Mouse (Mus musculus): Measurements from ENCODE around the gene Pde4d. TPM values are rescaled to one million over a fixed set of nuclear protein-coding genes. Genes with fewer than 3 reads are reported as not detected.

The Pde4d gene
- polyA plus RNA-seq, 1 experiment = 15.1 TPM

GRCm38 (mm10) chr13:109926277-109926920 lies 1476.7 kb downstream of the Pde4d start:
- Histone ChIP-seq H3K79me3 (ENCODE audit: low read depth) (peaks cover 8% of the 10 kb centered on the region), H3K27me3 (ENCODE audit: control insufficient read depth, insufficient read depth, insufficient read length) (no peaks in the 10 kb centered on the region), H3K4me3 (ENCODE audit: insufficient read depth, poor library complexity, severe bottlenecking) (no peak overlapping the region), H3K36me3 (ENCODE audit: control insufficient read depth, insufficient read depth) (no peaks in the 10 kb centered on the region), H3ac (ENCODE audit: control insufficient read depth, insufficient read length, low read depth) (no peak overlapping the region), H3K79me2 (ENCODE audit: control insufficient read depth, insufficient read depth) (peaks cover 10% of the 10 kb centered on the region)
- TF ChIP-seq CEBPB (IDR thresholded peaks at IDR 0.05; ENCODE audit: low read depth) (no peak), MYOG (IDR thresholded peaks at IDR 0.05; ENCODE audit: control insufficient read depth, extremely low read depth, insufficient read length) (no peak), MAX (IDR thresholded peaks at IDR 0.05) (no peak), FOSL1 (IDR thresholded peaks at IDR 0.05; ENCODE audit: insufficient read depth, low read length, poor library complexity, severe bottlenecking) (no peak), MYOD1 (IDR thresholded peaks at IDR 0.05; ENCODE audit: control insufficient read depth, insufficient read length, low read depth) (no peak), CTCF (IDR thresholded peaks at IDR 0.05; ENCODE audit: control insufficient read depth, insufficient read depth, insufficient read length) (no peak), USF1 (IDR thresholded peaks at IDR 0.05; ENCODE audit: low read depth) (no peak)

DNA sequence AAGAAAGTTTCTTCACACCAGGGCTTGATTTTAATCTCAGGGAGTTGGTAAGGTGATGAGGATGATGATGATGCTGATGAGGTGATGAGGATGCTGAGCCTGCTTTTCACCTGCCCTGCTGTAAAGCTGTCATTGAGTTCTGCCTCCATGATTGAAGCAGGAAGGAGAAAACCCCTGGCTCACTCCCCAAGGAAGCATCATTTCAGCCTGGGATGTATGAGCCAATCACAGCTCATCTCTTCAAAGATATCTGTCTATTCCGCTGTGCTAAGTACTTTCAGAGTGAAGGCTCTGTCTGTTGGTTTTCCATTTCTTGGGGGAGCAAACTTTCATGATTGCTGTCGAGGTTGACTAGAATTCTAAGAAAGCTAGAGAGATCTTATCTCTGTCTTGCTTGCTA lies 1478.0 kb downstream of the Pde4d start:
- Histone ChIP-seq H3K79me2 (ENCODE audit: control insufficient read depth, insufficient read depth) (peaks cover 5% of the 10 kb centered on the region), H3K36me3 (ENCODE audit: control insufficient read depth, insufficient read depth) (no peaks in the 10 kb centered on the region), H3K4me3 (ENCODE audit: insufficient read depth, poor library complexity, severe bottlenecking) (no peak overlapping the region), H3K27me3 (ENCODE audit: control insufficient read depth, insufficient read depth, insufficient read length) (no peaks in the 10 kb centered on the region), H3ac (ENCODE audit: control insufficient read depth, insufficient read length, low read depth) (no peak overlapping the region), H3K79me3 (ENCODE audit: low read depth) (peaks cover 11% of the 10 kb centered on the region)
- no peak for TF ChIP-seq MAX (IDR thresholded peaks at IDR 0.05)
- no peak for TF ChIP-seq MYOG (IDR thresholded peaks at IDR 0.05; ENCODE audit: control insufficient read depth, extremely low read depth, insufficient read length)
- no peak for TF ChIP-seq FOSL1 (IDR thresholded peaks at IDR 0.05; ENCODE audit: insufficient read depth, low read length, poor library complexity, severe bottlenecking)
- TF ChIP-seq MYOD1 (IDR thresholded peaks at IDR 0.05; ENCODE audit: control insufficient read depth, insufficient read length, low read depth) = no peak
- no peak for TF ChIP-seq USF1 (IDR thresholded peaks at IDR 0.05; ENCODE audit: low read depth)
- TF ChIP-seq CTCF (IDR thresholded peaks at IDR 0.05; ENCODE audit: control insufficient read depth, insufficient read depth, insufficient read length) = no peak
- TF ChIP-seq CEBPB (IDR thresholded peaks at IDR 0.05; ENCODE audit: low read depth) = no peak

GRCm38 (mm10) chr13:109932688-109933087 lies 1482.9 kb downstream of the Pde4d start:
- H3K27me3 ChIP-seq (ENCODE audit: control insufficient read depth, insufficient read depth, insufficient read length) = no peaks in the 10 kb centered on the region
- H3K79me2 ChIP-seq (ENCODE audit: control insufficient read depth, insufficient read depth) = no peaks in the 10 kb centered on the region
- H3K4me3 ChIP-seq (ENCODE audit: insufficient read depth, poor library complexity, severe bottlenecking) = no peak overlapping the region
- peaks cover 2% of the 10 kb centered on the region for H3K36me3 ChIP-seq (ENCODE audit: control insufficient read depth, insufficient read depth)
- no peak overlapping the region for H3ac ChIP-seq (ENCODE audit: control insufficient read depth, insufficient read length, low read depth)
- peaks cover 5% of the 10 kb centered on the region for H3K79me3 ChIP-seq (ENCODE audit: low read depth)
- TF ChIP-seq USF1 (IDR thresholded peaks at IDR 0.05; ENCODE audit: low read depth) (no peak), MYOD1 (IDR thresholded peaks at IDR 0.05; ENCODE audit: control insufficient read depth, insufficient read length, low read depth) (no peak), CEBPB (IDR thresholded peaks at IDR 0.05; ENCODE audit: low read depth) (no peak), CTCF (IDR thresholded peaks at IDR 0.05; ENCODE audit: control insufficient read depth, insufficient read depth, insufficient read length) (no peak), MYOG (IDR thresholded peaks at IDR 0.05; ENCODE audit: control insufficient read depth, extremely low read depth, insufficient read length) (no peak), FOSL1 (IDR thresholded peaks at IDR 0.05; ENCODE audit: insufficient read depth, low read length, poor library complexity, severe bottlenecking) (no peak), MAX (IDR thresholded peaks at IDR 0.05) (no peak)

DNA sequence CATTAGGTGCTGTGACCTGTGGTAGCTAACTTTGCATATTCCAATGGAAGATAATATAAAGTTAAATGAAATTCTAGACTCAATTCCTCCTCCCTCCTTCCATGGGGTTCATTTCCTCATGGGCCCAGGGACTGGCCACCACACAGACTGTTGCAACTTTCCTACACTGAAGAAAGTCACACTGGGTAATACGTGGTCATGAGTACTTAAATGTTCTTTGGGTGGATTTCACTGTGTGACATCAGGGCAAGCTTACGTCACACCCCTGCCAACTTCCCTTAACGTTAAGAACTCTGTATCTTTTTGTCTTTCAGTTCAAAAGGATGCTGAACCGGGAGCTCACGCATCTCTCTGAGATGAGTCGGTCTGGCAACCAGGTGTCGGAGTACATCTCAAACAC lies 1483.8 kb downstream of the Pde4d start:
- Histone ChIP-seq H3K27me3 (ENCODE audit: control insufficient read depth, insufficient read depth, insufficient read length) (no peaks in the 10 kb centered on the region), H3K4me3 (ENCODE audit: insufficient read depth, poor library complexity, severe bottlenecking) (no peak overlapping the region), H3K79me2 (ENCODE audit: control insufficient read depth, insufficient read depth) (no peaks in the 10 kb centered on the region), H3K36me3 (ENCODE audit: control insufficient read depth, insufficient read depth) (peaks cover 10% of the 10 kb centered on the region), H3K79me3 (ENCODE audit: low read depth) (peaks cover 3% of the 10 kb centered on the region), H3ac (ENCODE audit: control insufficient read depth, insufficient read length, low read depth) (no peak overlapping the region)
- TF ChIP-seq CEBPB (IDR thresholded peaks at IDR 0.05; ENCODE audit: low read depth) (no peak), FOSL1 (IDR thresholded peaks at IDR 0.05; ENCODE audit: insufficient read depth, low read length, poor library complexity, severe bottlenecking) (no peak), MYOD1 (IDR thresholded peaks at IDR 0.05; ENCODE audit: control insufficient read depth, insufficient read length, low read depth) (no peak), MYOG (IDR thresholded peaks at IDR 0.05; ENCODE audit: control insufficient read depth, extremely low read depth, insufficient read length) (no peak), MAX (IDR thresholded peaks at IDR 0.05) (no peak), USF1 (IDR thresholded peaks at IDR 0.05; ENCODE audit: low read depth) (no peak), CTCF (IDR thresholded peaks at IDR 0.05; ENCODE audit: control insufficient read depth, insufficient read depth, insufficient read length) (no peak)

- Histone ChIP-seq H3K79me2 (ENCODE audit: control insufficient read depth, insufficient read depth) (no peaks in the 10 kb centered on the region), H3K36me3 (ENCODE audit: control insufficient read depth, insufficient read depth) (peaks cover 12% of the 10 kb centered on the region), H3K79me3 (ENCODE audit: low read depth) (peaks cover 3% of the 10 kb centered on the region), H3K4me3 (ENCODE audit: insufficient read depth, poor library complexity, severe bottlenecking) (no peak overlapping the region), H3K27me3 (ENCODE audit: control insufficient read depth, insufficient read depth, insufficient read length) (no peaks in the 10 kb centered on the region), H3ac (ENCODE audit: control insufficient read depth, insufficient read length, low read depth) (no peak overlapping the region)
- no peak for TF ChIP-seq MYOD1 (IDR thresholded peaks at IDR 0.05; ENCODE audit: control insufficient read depth, insufficient read length, low read depth)
- TF ChIP-seq MAX (IDR thresholded peaks at IDR 0.05) = no peak
- no peak for TF ChIP-seq CTCF (IDR thresholded peaks at IDR 0.05; ENCODE audit: control insufficient read depth, insufficient read depth, insufficient read length)
- no peak for TF ChIP-seq FOSL1 (IDR thresholded peaks at IDR 0.05; ENCODE audit: insufficient read depth, low read length, poor library complexity, severe bottlenecking)
Measured at GRCm38 (mm10) chr13:109936866-109937265, 1487.1 kb downstream of the Pde4d start.
